Mouse (Mus musculus) thymus, adult 2 months (tissue): ENCODE measurements around the gene Cdca3.

Source experiments
- CTCF ChIP-seq: fragments of 200-500 bp; IDR thresholded peaks from 2 replicates; pipeline ENCODE4 v1.5.1; 2012; ENCODE audit warnings: mild to moderate bottlenecking, control low read depth, low read length, moderate library complexity, borderline replicate concordance; ENCODE audit not compliant: control insufficient read depth, poor library complexity, insufficient read depth; ENCODE audit errors: extremely low read depth
- POLR2A ChIP-seq: fragments of 200-500 bp; IDR thresholded peaks from 2 replicates; pipeline ENCODE4 v1.6.1; 2012; ENCODE audit warnings: mild to moderate bottlenecking, low read length, control low read depth, moderate library complexity; ENCODE audit not compliant: control insufficient read depth, poor library complexity, insufficient read depth; ENCODE audit errors: extremely low read depth

DNA sequence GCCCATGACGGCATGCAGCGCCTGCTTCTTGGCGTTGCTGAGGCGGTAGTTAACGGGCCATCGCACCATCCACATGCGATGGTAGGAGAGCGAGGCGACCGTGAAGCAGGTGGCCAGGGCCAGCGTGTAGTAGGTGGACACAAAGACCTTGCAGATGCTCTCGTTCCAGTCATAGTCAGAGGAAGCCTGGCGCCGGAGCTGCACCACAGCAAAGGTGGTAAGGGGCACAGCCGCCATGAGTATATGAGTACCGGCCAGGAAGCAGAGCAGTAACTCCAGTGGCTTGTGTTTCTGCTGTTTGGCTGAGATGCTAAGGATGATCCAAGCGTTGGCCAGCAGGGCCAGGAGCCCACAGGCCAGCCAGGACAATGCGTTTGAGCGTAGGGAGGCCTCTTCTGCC lies 31.9 kb downstream of the Cdca3 start:
- TF ChIP-seq POLR2A (no peak), CTCF (no peak)
